Mouse (Mus musculus): ENCODE measurements around the gene Gm3854. TPM values are rescaled to one million over a fixed set of nuclear protein-coding genes. Genes with fewer than 3 reads are reported as not detected.
A peak's percentile ranks its signal among the peaks of the same experiment; 100 is the strongest.
"Not testable (repeated sequence)": the region's sequence is repeated elsewhere in the genome, so short reads cannot be mapped to it uniquely, and the experiment has no call there.

Gm3854 gene
- under 1 TPM; 0.16 to 0.33 TPM for total RNA-seq (2021)

DNA sequence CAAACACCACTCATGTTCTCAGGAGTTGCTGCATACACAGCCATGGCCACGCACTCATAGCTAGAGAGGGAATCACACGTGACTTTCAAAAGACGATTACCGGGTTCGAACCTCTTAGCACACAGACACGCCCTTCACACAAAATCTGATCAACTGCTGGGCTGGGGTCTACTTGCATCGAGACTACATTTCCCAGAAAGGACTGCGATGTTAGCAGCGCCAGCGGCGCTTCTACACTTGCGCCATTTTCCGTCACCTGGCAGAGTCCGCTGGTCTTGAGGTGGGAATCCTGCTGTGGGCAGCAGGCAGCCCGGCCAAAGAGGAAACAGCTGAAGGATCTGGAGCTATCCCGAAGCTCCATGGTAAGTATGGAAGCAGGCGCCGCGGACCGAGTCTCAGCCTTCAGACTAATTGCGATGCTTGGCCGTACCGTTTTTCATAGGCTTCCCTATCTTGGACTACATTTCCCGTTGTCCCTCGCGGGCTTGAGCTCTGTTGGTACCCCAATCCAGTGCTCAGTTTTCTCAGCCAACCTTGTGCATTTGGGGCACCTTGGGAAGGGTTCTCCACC, at the start of gene Gm3854:
Gene Gm3854 (plus strand): TSS at position 259 of the 571 bp plus-strand sequence.
- DNase-seq: peak; percentile 43 to 46
- intact Hi-C loops (cut with DNase I): no loop called here

DNA sequence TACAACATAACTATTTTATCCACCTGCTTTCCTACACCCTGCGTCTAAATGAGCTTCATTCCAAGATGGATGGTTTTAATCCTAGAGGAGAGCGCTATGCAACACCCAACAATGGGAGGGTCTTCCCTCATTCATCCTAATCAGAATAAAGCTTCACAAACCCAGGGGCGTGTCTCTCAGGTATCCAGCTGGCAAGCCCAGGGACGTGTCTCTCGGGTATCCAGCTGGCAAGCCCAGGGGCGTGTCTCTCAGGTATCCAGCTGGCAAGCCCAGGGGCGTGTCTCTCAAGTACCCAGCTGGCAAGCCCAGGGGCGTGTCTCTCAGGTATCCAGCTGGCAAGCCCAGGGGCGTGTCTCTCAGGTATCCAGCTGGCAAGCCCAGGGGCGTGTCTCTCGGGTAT, 42.8 kb upstream of the Gm3854 start:
- DNase-seq; intact Hi-C loops (cut with DNase I): not testable (repeated sequence)

DNA sequence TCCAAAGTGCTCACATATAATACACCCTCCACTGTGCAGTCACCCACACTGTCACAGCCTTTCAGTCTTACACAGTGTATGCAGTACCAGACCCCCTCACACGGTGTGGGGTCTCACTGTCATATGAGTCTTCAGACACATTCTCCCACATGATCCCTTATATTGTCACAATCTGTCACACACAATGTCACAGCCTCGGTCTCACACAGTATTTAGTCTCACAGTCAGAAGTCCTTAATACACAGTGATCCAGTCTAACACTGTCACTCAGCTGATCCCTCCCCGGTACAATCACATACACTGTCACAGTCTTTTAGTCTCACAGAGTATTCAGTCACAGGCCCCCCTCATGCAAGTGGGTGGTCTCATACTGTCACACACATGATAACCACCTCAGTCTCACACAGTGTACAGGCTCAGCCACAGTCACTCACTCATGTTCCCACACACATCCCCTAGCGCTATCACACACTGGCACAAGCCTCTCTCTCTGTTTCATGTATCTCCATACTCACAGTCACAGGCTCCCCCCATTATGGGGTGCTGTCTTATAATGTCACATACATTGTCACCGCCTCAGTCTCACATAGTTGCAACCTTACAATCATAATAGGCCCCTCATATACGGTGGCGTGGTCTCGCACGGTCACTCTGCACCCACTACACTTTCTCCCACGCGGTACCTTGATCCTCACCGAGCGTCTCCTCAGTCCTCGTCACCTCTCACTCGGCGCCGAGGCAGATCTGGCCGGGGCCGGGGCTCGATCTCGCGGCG, 12.9 kb upstream of the Gm3854 start:
- intact Hi-C loops (cut with DNase I): loop anchor here (2.0 kb wide), 1 partner anchor 46 kb away; no protein-coding TSS in a partner anchor
- DNase-seq: no peak

DNA sequence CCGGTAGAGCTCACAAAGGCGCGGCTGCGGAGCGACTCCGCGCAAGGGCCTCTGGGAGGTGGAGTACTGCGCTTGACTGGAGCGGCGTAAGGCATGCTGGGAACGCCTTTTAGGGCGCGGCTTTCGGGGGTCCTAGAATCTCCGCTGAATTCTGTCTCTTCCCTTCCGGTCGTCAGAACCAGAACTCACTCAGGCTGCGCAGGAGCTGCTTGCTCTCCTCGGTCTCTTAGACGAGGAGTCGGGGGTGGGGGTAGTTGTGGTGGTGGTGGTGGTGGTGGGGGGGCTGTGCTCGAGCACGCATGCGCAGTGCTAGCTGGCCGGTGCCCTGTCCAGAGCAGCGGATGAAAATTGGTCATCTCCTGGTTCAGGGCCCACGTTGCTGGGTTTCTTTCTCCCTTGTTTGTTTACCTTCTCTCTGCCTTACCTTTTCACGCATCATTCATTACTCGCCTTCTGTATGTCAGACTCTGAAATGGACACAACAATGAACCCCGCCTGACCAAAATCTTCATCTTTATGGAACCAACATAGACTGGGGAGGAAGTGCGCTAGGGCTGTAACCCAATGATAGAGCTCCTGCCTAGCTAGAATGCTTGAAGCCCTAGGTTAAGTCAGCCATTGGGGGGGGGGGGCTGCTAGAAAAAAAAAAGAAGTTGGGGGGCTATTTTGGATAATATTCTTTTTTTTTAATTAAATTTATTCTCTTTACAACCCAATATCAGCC, 12.2 kb upstream of the Gm3854 start, which contains the start of gene Zfp583:
Gene Zfp583 (minus strand): TSS at position 53 of the 724 bp plus-strand sequence.
- DNase-seq: peak; percentile 77 to 85
- intact Hi-C loops (cut with DNase I): loop anchor here (2.0 kb wide), 1 partner anchor 47 kb away; no protein-coding TSS in a partner anchor

DNA sequence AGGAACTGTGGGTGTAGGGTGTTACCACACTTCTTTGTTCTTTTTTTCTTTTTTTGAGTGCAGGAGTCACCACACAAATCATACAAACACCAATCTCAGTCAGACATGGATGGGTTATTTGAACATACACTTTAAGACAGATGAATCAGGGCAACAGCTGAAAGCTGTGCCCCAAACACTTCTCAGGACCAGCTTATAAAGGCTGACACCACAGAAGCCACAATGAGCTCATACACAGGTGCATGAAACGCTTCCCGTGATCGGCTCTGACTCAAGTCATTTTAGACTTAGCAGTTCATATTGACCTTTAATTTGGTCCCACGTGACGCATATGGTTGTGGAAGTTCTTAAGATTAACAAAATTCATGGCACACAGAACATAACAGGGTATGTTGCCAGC, 3.7 kb upstream of the Gm3854 start:
- intact Hi-C loops (cut with DNase I): no loop called here
- no peak for DNase-seq

DNA sequence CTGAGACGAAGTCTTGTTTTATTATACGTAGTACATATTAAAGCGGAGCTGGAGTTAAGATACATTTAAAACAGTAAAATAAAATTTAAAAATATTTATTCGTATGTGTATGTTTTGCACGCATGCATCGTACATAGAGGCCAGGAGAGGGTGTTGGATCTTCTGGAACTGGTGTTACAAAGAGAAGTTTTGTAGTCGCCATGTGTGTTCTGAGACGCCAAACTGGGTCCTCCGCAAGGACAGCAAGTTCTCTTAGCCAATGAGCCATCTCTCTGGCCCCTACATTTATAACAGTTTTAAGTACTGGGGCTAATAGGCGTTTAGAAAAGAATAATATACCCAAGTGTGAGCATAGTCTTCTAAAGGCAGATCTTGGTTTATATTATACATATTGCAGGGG, 565 bp downstream of the Gm3854 start:
- intact Hi-C loops (cut with DNase I): no loop called here
- no peak for DNase-seq

DNA sequence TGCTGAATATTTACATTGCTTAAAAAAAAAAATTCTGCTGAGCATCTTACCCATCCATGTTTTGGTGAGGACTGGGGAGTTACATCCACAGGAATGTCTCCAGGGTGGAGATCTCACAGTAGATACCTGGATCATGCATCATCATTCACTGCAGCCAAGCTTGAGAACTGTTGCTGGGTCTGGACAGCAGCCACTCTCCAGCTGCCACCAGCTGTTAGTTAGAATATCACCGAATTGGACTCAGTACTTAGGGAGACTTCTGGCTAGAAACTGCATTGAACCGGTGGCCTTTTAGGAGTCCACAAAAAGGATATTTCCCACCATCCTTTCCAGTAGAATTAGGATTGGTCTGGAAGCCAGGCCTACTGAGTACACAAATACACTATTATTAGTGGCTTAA, 14.6 kb downstream of the Gm3854 start:
- peak; percentile 21 to 36 for DNase-seq
- intact Hi-C loops (cut with DNase I): loop anchor here (5.0 kb wide), 2 partner anchors 559 to 579 kb away; no protein-coding TSS in a partner anchor

DNA sequence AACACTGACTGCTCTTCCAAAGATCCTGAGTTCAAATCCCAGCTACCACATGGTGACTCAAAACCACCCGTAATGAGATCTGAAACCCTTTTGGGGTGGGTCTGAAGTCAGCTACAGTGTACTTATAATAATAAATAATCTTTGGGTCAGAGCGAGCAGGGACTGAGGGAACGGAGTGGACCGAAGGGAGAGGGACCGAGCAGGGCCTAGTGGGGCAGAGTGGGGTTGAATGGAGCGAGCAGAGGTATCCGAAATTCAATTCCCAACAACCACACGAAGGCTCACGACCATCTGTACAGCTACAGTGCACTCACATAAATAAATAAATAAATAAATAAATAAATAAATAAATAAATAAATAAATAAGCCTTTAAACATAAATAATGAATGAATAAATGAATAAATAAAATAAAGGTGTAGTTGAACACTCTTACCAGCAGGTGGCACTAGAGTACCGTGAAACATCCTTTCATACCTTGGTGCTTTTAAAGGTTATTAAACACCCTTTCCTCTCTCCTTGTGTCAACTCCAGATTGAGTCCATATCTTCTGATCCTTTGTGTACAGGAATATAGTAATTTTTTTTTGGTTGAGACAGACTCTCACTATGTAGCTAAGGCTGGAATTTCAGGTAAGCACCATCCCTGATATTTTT, 15.5 kb downstream of the Gm3854 start:
- intact Hi-C loops (cut with DNase I): loop anchor here (1.0 to 5.0 kb wide), 3 partner anchors 71 to 578 kb away; no protein-coding TSS in a partner anchor
- peak; percentile 10 to 22 for DNase-seq

DNA sequence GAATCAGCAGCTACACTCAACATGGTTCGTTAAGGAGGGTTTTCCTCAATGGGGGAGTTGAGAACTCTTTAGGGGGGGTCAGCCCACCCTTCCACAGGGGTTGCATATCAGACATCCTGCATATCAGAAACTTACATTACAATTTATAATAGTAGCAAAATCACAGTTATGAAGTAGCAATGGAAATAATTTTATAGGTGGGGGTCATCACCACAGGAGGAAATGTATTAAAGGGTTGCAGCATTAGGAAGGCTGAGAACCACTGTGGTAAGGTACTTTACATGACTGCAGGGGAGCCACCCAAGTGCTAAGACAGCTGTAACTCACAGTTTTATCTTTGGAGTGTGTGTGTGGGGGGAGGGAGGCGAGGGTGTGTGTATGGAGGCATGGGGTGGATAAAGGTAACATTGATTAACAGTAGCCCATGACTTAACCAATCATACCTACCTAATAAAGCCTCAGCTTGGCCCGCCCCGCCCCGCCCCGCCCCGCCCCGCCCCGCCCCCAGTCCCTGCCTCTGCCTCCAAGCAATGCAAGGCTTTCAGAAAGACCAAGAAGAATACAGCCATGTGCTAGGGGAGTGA, 17.0 kb downstream of the Gm3854 start:
- no peak for DNase-seq
- intact Hi-C loops (cut with DNase I): loop anchor here (5.0 kb wide), 2 partner anchors 367 to 917 kb away; partner anchors contain the start of gene Gm45844

DNA sequence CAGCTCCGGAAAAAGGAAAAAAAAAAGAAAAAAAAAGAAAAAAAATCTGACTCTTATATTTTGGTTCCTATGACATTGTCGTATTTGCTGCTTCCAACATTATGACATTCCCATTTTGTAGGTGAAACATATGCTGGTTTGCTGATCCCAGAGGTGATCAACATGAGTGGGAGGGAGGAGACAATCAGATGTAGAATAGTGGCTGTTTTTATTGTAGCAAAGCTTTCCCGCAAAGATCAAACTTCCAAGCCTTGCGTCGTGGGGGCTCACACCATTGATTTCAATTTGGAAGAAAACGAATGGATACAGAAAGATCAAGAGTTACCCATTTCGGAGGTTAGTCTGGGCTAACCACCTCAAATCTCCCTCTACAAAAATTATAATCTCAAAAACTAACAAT, 18.2 kb downstream of the Gm3854 start:
- intact Hi-C loops (cut with DNase I): loop anchor here (5.0 kb wide), 2 partner anchors 366 to 916 kb away; partner anchors contain the start of gene Gm45844
- DNase-seq: no peak

DNA sequence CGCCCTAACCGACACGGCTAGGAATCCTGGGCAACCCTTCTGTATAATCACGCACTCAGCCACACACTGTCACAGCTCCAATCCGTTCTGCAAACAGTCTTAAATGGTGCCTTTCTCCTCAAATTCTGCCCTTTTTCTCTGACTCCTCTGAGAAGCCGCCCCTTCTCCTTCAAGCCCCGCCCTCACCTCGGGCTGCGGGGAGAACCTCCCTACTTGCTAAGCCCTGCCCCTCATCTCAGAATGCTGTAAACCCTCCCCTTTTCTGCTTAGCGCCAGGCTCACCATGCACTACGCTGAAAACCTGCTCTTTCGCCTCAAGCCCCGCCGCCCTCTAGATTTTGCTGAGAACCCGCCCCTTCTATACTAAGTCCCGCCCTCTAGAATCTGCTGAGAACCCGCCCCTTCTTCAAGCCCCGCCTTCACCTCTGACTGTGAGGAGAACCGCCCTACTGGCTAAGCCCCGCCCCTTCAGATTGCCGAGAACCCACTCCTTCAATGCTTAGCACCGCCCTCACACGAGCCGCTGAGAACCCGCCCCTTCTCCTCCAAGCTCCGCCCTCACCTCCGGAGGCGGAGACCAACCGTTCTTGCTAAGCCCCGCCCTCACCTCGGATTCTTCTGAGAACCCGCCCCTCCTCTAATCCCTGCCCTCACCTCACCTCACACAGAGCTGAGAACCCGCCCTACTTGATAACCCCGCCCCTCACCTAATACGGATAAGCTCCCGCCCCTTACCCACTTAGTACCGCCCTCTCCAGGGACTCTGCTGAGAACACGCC, 18.9 kb downstream of the Gm3854 start:
- peak; percentile 95 to 97 for DNase-seq
- intact Hi-C loops (cut with DNase I): loop anchor here (1.0 to 5.0 kb wide), 4 partner anchors 21 to 915 kb away; partner anchors contain the start of genes Gm20715, Gm45844 and Zfp28

DNA sequence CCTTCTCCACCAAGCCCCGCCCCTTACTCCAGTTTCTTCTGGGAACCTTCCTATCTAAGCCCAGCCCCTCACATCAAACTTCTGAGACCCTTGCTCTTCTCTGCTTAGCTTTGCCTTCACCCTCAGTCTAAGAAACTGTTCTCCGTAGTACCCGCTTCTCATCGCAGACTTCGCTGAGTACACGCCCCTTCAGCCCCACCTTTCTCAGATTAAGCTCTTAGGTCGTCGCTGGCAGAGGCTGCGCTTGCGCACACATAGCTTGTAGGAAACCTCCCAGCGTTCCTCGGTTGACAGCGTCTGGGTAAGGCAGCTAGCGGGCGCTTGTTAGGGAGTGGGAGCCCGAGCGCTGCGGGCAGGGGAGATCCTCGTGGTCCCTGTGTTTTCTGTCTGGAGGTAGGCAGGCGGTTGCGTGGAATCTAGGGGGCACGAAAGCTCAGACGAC, 19.5 kb downstream of the Gm3854 start, which contains the start of gene Zfp78:
Gene Zfp78 (plus strand): TSS at position 234 of the 442 bp plus-strand sequence.
- DNase-seq: peak in 1 of 2 experiments; percentile 90
- intact Hi-C loops (cut with DNase I): loop anchor here (1.0 to 5.0 kb wide), 4 partner anchors 20 to 914 kb away; partner anchors contain the start of genes Gm20715, Gm45844 and Zfp28

DNA sequence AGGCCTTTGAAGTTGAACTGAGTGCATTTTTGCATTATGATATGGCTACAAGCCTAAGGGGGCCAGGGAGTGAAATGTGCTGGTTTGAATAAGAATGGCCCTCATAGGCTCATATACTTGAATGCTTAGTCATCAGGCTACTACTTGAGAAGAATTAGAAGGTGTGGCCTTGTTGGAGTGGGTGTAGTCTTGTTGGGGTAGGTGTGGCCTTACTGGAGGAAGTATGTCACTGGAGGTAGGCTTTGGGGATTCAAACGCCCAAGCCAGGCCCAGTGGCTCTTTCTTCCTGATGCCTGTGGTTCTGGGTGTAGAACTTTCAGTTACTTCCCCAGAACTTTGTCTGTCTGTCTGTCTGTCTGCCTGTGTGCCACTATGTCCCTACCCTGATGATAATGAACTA, 21.2 kb downstream of the Gm3854 start:
- intact Hi-C loops (cut with DNase I): loop anchor here (5.0 kb wide), 2 partner anchors 363 to 913 kb away; partner anchors contain the start of gene Gm45844
- DNase-seq: no peak

DNA sequence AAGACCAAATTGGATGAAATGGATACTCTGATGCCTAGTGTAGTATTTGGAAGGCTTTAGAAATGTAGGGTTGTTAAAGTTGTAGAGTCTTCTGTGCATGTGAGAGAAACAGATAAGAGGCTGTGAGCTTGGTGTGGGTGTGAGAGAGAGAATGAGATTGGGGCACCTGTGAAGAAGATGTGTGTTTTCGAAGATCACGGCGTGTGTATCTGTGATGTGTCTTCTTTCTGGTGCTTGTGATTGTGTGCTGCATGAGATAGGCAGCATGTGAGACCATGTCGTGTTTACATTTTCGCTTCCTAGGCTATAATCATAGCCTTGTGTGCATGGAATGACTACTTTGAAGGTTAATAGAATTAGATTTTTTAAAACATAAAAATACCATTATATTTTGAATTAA, 23.6 kb downstream of the Gm3854 start:
- no peak for DNase-seq
- intact Hi-C loops (cut with DNase I): no loop called here

DNA sequence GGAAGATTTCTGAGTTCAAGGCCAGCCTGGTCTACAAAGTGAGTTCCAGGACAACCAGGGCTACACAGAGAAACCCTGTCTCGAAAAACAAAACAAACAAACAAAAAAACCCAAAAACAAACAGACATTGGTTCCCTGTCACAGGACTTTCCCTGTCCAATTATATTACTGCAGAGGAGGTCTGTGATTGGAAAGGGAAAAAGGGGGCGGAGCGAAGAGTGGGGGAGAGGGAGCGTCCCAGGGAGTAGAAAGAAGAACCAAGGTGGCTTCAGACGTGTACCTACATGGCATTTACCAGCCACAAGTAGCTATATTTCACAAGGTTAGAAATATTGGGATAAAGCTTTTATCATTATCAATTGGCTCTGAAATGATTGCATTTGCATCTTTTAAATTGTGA, 24.6 kb downstream of the Gm3854 start:
- intact Hi-C loops (cut with DNase I); DNase-seq: not testable (repeated sequence)

DNA sequence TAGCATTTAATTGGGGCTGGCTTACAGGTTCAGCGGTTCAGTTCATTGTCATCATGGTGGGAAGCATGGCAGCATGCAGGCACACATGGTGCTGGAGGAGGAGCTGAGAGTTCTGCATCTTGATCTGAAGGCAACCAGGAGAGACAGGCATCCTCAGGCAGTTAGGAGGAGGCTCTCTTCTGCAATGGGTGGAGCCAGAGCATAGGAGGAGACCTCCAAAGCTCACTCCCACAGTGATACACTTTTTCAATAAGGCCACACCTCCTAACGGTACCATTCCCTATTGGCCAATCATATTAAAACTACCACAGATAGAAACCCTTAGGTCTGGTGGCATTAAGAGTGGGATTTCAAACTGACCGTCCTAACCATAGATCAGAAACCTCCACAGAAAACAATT, 25.9 kb downstream of the Gm3854 start:
- intact Hi-C loops (cut with DNase I): no loop called here
- DNase-seq: no peak

DNA sequence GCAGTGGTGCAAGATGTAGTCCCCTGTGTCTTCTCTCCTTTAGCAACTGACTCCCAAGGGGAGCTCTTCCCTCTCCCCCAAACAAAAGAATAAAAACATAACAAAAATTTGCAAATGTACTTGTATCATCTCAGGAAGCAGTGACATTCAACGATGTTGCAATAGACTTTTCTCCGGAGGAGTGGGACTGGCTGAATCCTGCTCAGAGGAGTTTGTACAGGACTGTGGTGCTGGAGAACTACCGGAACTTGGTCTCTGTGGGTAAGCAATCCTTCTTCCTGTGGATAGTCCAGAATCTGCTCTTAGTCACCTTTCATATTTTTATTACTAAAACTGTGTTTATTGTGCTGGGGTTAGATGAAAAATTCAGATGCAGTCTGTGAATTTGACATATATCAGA, 29.4 kb downstream of the Gm3854 start:
- no peak for DNase-seq
- intact Hi-C loops (cut with DNase I): no loop called here

DNA sequence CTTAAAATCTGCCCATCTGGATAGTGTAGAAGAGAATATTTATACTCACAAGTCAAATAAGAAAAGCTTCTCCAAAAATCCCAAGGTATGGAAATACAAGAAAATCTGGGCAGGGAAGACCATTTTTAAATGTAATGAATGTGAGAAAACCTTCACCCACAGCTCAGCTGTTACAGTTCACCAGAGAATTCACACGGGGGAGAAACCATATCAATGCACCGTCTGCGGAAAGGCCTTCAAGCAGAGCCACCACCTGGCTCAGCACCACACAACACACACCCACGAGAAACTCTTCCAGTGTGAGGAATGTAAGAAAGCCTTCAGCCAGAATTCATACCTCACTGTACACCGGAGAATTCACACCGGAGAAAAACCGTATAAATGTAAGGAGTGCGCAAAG, 34.9 kb downstream of the Gm3854 start:
- intact Hi-C loops (cut with DNase I): no loop called here
- DNase-seq: no peak

DNA sequence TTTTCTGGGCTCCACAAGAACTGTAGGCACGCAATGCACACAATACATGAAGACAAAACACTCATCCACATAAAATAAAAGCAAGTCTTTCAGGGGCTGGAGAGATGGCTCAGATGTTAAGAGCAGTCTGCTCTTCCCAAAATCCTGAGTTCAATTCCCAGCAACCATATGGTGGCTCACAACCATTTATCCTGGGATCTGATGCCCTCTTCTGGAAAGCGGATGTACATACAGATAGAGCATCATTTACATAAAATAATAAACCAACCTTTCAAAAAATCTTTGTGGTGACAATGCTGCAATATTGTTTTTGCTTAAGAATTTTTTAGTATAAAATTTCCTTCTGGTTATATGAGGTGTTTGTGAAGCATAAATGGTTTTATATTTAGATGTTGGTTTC, 37.9 kb downstream of the Gm3854 start:
- intact Hi-C loops (cut with DNase I): loop anchor here (10.0 kb wide), 1 partner anchor 207 kb away; the partner anchor contains the start of gene Zfp444
- no peak for DNase-seq

Data from heart, postnatal 36 days (tissue).